Mouse (Mus musculus) lung, adult 2 months (tissue): ENCODE measurements around the gene Ntm.

Experiments
- CTCF ChIP-seq: fragments of 200-500 bp; IDR thresholded peaks from 2 replicates; pipeline ENCODE4 v1.5.1; 2011; ENCODE audit warnings: mild to moderate bottlenecking, low read length, control low read depth; ENCODE audit not compliant: insufficient read depth
- POLR2A ChIP-seq: fragments of 200-500 bp; IDR thresholded peaks from 2 replicates; pipeline ENCODE4 v1.6.1; 2011; ENCODE audit warnings: low read depth, mild to moderate bottlenecking, control low read depth, low read length, borderline replicate concordance; ENCODE audit errors: extremely low read depth

- no peak for TF ChIP-seq POLR2A
- no peak for TF ChIP-seq CTCF
Measured at GRCm38 (mm10) chr9:29227747-29228146, 735.2 kb downstream of the Ntm start.
